Mouse (Mus musculus): ENCODE data around the gene Sh2d3c. TPM values are rescaled to one million over a fixed set of nuclear protein-coding genes. Genes with fewer than 3 reads are reported as not detected.

Sh2d3c gene
- 89.6 to 94.2 TPM (median 93.4 TPM) in 4 replicates for total RNA-seq (2023; ENCODE audit: inconsistent age)

DNA sequence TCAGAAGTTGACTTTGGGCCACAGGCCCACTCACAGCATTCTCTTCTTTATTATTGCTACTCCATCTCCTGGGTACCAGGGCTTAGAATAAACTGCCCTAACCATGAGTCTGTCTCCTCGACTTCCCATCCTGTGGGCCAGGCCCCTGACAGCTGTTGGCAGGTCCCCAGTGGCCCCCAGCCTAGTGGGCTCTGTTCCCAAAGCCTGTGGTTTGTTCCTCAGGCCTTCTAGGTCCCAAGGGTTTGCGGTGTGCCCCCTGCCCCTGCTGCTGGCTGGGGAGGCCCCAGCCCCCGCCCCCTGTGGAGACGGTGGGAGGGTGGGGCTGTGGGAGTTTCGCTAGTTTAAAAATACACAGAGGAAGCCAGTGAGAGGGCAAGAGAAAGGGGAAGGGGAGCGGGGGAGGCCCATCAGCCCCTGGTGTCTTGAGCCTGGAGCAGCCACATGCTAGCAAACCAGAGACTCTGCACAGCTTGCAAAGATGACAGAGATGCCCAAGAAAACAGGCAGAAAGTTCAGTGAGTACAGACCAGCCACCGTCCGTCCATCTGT lies at the start of gene Sh2d3c:
Gene Sh2d3c (plus strand): TSS at position 375 of the 549 bp plus-strand sequence.

DNA sequence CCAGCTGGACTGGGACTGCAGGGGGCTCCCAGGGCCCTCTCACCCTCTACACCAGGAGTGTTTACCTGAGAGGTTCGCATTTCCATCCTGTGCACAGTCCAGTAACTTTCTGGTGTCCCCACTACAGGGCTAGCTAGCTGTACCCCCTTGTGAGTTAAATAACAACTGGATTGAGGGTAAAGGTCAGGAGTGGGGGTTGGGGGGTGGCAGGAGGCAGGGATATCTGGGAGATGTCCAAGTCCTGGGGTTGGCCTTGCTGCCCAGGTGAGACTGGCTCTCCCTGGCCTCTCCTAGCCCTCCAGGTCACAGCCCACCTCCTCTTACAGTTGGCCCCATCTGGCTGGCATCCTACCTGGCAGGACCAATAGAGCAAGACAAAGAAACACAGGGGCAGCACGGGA lies 16.8 kb upstream of the Sh2d3c start, which contains the start of gene Fpgs:
Gene Fpgs (minus strand): TSS at position 125 of the 401 bp plus-strand sequence.

DNA sequence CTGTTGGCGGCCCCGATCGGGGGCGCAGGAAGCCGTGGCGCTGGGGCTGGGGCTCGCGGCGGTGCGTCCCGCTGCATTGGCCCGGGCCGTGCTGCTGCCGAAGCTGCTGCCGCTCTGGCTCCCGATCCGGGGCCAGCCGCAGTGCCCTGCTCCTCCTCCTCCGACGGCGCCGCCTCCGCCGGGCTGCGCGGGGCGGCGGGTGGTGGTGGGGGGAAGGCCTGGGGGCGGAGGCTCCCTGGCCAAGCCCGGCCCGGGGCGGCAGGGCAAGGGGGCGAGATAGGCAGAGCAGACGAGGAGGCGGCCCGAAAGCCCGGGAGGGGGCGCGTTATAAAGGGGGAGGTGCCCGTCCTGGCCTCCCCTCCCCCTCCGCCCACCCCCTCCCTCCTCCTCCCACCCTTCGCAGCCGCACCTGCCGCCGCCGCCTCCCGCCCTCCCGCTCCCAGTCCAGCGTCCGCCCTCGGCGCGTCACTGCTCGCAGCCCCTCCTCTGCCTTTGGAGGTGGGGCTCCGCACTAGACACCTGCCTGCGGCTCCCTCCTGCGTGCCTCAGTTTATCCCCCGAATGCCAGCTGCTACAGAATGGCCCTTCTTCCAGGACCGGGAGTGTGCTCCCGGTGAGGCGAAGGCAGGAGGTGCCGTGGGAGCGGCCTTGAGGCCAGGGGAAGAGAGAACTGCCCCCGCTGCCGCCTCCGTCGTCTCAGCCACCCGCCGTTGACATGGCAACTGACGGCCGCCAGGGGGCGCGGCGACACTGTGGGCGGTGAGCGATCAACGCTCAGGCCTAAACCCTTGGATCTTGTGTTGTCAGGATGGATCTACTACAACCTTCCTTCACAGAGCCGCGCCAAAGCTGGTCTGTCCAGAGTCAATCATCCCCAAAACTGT lies 7.7 kb upstream of the Sh2d3c start, which contains the start of gene Cdk9:
Gene Cdk9 (minus strand): TSS at position 143 of the 884 bp plus-strand sequence.

DNA sequence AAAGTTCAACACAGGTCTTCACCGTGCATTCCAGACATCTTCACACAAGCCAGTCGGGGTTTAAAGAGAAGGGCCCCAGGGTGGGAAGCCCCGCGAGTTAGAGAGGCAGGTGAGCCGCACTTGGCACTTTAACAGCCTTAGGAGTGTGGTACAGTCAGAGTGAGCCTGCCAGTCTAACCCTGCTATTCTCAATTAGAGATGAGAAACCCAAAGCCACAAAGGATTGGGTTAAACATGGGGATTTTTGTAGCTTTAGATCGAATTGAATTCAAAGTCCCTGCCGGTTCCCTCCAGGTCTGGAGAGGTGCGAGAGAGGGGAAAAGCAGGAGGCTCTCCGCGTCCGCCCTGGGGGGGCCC lies 20.0 kb downstream of the Sh2d3c start, which contains the start of gene 6330409D20Rik:
Gene 6330409D20Rik (minus strand): TSS at position 101 of the 357 bp plus-strand sequence.

DNA sequence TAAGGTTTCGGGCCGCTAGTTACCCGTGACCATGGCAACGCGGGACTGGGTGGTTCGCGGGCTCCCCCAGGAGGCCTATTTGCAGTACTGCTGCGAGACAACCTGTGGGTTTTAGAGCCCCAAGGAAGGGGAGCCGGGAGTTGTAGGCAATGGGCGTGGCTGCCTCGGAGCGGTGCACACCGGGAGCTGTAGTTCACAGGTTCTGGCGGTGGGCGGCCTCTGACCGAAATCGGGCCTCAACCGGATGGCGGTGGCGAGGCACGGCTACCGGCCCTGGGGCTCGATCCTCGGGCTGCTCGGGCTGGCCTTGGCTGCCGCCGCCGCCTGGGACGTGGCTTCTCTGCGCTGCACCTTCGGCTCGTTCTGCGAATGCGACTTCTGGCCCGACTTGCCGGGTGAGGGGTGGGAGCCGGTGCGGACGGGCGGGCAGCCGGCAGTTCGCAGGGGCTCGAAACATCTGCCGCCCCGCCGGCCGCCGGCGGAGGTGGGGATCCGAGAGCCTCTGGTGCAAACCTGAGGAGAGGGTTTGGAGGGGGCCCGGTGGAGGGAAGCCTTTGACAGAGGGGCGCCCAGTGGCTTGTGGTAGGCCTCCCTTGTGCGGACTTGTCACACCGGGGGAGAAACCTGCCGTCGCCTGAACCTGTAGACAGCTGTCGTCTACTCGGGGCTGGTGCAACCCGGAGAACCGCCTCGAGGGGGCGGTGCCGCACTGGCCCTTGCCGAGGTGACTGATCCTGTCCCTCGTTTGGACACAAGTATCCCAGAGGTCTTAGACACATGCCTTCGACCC lies 36.4 kb downstream of the Sh2d3c start, which contains the start of gene Tor2a:
Gene Tor2a (plus strand): TSS at position 179 of the 790 bp plus-strand sequence.

DNA sequence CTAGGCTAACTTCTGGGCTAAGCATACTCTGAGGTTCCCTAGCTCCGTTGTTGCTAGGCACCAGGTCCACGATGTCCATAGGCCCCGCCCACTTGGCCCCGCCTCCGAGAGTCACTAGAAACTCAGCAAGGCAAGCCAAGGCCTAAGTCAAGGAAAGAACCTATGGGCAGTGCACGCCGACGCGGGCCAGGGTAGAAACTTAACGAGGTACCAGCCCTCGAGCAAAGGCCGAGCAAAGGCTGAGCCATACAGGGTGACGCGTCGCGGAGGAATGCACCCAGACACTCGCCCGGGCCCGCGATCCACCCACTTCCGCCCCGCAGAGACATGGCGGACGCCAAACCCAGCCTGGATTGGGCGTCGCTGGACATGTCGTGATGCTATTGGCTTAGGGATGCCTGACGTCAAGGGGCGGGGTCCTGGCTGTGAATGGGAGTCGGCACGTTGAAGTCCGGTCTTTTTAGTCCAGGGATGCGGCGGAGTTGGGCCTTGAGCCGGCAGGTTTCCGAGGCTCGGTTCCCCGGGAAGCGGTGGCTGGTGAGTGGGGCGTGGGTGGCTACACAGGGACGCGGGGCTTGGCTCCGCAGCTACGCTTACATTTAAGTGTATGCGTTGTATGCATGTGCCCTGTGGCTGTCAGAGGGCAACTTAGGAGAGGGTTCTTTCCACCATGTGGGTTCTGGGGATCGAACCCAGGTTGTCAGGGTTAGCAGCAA lies 54.7 kb downstream of the Sh2d3c start, which contains the start of the genes Ttc16 and Ptrh1:
Gene Ttc16 (minus strand): TSS at position 275 of the 716 bp plus-strand sequence.
Gene Ptrh1 (plus strand): TSS at position 428 of the 716 bp plus-strand sequence.

DNA sequence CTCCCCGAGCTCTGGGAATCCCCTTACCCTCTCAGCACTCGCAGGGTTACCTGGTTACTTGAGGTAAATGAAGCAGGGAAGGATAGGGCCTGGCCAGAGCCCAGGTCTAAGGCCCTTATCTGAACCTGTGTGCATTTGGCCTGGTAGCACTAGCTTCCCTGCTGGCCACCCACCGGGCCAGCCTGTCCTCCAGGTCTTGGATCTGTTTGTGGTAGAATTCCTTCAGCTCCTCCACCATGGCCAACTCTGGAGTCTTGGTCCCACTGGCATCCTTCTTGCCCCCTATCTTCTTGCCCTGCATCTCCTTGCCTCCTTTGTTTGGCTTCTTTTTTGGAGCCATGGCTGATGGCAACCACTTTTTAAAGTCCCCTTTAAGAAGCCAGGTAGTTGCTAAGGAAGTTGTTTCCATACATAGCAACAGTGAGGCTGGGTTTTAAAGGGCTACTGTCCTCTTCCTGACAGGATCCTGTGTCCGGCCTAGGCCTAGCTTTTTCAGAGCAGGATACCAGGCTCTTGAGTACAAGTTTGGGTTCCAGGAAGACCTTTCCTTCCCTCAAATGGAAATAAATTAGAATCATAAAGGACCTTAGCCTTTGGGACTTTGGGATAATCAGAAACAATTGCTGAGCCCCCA lies 63.3 kb downstream of the Sh2d3c start, which contains the start of gene Cfap157:
Gene Cfap157 (minus strand): TSS at position 381 of the 634 bp plus-strand sequence.

Other genes starting within 250 kb of the Sh2d3c start
- gene Fam102a, start 185.7 kb upstream of the Sh2d3c start, total RNA-seq (2023; ENCODE audit: inconsistent age): 61.5 to 65.8 TPM (median 63.9 TPM) in 4 replicates
- gene Dpm2, start 150.2 kb upstream of the Sh2d3c start, total RNA-seq (2023; ENCODE audit: inconsistent age): 66.0 to 73.0 TPM (median 69.5 TPM) in 4 replicates
- gene Pip5kl1, start 146.3 kb upstream of the Sh2d3c start, total RNA-seq (2023; ENCODE audit: inconsistent age): 0.64 to 0.84 TPM (median 0.79 TPM) in 4 replicates
- gene 9430097D07Rik, start 145.4 kb upstream of the Sh2d3c start, total RNA-seq (2023; ENCODE audit: inconsistent age): not detected in 4 replicates
- gene St6galnac4, start 134.0 kb upstream of the Sh2d3c start, total RNA-seq (2023; ENCODE audit: inconsistent age): 60.4 to 66.2 TPM (median 64.5 TPM) in 4 replicates
- gene St6galnac6, start 121.3 kb upstream of the Sh2d3c start, total RNA-seq (2023; ENCODE audit: inconsistent age): 7.2 to 13.8 TPM (median 9.2 TPM) in 4 replicates
- gene Ak1, start 99.3 kb upstream of the Sh2d3c start, total RNA-seq (2023; ENCODE audit: inconsistent age): 0.26 to 1.2 TPM (median 0.62 TPM) in 4 replicates
- gene Eng, start 74.5 kb upstream of the Sh2d3c start, total RNA-seq (2023; ENCODE audit: inconsistent age): 0.45 to 0.99 TPM (median 0.67 TPM) in 4 replicates
- gene Fpgs, start 16.9 kb upstream of the Sh2d3c start, total RNA-seq (2023; ENCODE audit: inconsistent age): 26.9 to 36.5 TPM (median 31.6 TPM) in 4 replicates
- gene Cdk9, start 8.0 kb upstream of the Sh2d3c start, total RNA-seq (2023; ENCODE audit: inconsistent age): 135 to 164 TPM (median 162 TPM) in 4 replicates
- gene 6330409D20Rik, start 20.0 kb downstream of the Sh2d3c start, total RNA-seq (2023; ENCODE audit: inconsistent age): not detected in 4 replicates
- gene Tor2a, start 36.2 kb downstream of the Sh2d3c start, total RNA-seq (2023; ENCODE audit: inconsistent age): 31.3 to 39.1 TPM (median 34.5 TPM) in 4 replicates
- 0.24 to 0.61 TPM in 2 of 4 replicates, not detected in the others for gene Ttc16, start 54.6 kb downstream of the Sh2d3c start, total RNA-seq (2023; ENCODE audit: inconsistent age)
- gene Ptrh1, start 54.7 kb downstream of the Sh2d3c start, total RNA-seq (2023; ENCODE audit: inconsistent age): 2.5 to 7.2 TPM (median 3.3 TPM) in 4 replicates
- 0.32 TPM in 1 of 4 replicates, not detected in the others for gene Cfap157, start 63.4 kb downstream of the Sh2d3c start, total RNA-seq (2023; ENCODE audit: inconsistent age)
- 3.9 to 5.8 TPM (median 5.1 TPM) in 4 replicates for gene Stxbp1, start 126.2 kb downstream of the Sh2d3c start, total RNA-seq (2023; ENCODE audit: inconsistent age)
- 1.4 to 2.3 TPM (median 1.9 TPM) in 4 replicates for gene Fam129b, start 155.1 kb downstream of the Sh2d3c start, total RNA-seq (2023; ENCODE audit: inconsistent age)
- 883 to 1,046 TPM (median 954 TPM) in 4 replicates for gene Rpl12, start 240.5 kb downstream of the Sh2d3c start, total RNA-seq (2023; ENCODE audit: inconsistent age)
- 13.4 to 23.0 TPM (median 18.7 TPM) in 4 replicates for gene Lrsam1, start 240.6 kb downstream of the Sh2d3c start, total RNA-seq (2023; ENCODE audit: inconsistent age)

Measured in B cell, adult (primary cell).